Mouse (Mus musculus) C3H10T1/2 (cell line): ENCODE data around the gene Gm17359. TPM values are rescaled to one million over a fixed set of nuclear protein-coding genes. Genes with fewer than 3 reads are reported as not detected.

Experiments
- polyA plus RNA-seq, 2 experiments: library from polyadenylated mRNA; unstranded; fragments of >200 nt; fragmentation: generic; extraction: Trizol; gene quantifications; one replicate each; pipeline ENCODE4 v1.2.1; 2012; ENCODE audit warnings: missing spikeins in 2 of 2

Gm17359 gene
- not detected for polyA plus RNA-seq

DNA sequence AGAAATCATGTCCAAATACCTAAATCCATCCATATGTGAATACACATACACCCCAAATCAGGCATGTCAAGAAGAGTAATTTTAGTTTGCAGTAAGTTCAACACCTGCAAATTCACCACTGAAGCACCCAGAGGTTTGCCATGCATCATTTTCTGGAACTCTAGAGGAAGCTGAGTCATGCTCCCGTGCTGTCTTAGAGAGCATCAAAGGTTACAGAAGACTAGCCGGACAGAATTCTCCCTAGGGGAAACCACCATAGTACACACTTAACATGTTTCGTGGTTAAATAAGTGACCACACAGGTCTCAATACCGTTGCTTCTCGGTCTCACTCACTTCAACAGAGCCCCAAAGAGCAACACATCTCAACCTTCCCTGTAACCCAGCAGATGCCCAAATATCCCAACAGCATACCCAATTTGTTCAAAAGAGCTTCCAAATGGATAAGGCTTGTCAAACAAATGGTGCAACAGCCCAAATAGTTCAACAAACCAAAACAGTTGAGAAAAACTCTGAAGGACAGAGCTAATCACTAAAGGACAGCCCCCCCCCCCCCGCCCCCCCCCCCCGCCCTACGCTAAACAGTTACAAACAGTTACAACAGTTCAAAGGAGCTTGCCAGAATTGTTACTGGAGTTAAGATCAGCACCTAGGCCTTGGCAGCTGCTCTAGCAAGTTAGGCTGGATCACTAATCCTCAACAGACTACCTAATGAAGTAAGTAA, at the start of gene Gm17359:
TSS of gene Gm17359 (plus strand) at position 618 of the 723 bp plus-strand sequence.

Other genes with a start within 250 kb of the Gm17359 start
- gene Rapgef2, start 50.1 kb upstream of the Gm17359 start, polyA plus RNA-seq, result 1 to 10 TPM in 1 of 2 experiments, under 1 TPM in 1; 0.43 to 4.8 TPM
- gene Fnip2, start 231.1 kb downstream of the Gm17359 start, polyA plus RNA-seq, result 1 to 10 TPM in 1 of 2 experiments, under 1 TPM in 1; 0.21 to 1.4 TPM